Mouse (Mus musculus): Measurements from ENCODE around the gene Etfrf1.

DNA sequence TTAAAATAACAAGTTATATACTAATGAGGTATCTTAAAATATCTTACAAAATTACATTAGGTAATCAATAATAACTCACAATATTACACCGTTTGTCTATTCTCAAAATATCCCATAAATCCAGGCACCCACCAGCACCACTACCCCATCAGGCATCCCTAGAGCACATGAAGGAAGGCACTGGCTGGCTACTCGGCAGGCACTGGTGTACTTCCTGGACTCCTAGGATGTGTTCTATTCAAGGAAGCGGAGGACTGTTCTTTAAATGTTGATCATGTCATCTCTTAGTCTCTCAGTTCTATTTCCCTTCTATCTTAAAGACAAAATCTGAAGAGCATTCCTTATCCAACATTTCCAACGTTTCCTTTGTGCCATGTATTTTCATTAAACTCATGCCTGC, 26.2 kb downstream of the Etfrf1 start:
- no peak for TF ChIP-seq CTCF (IDR thresholded peaks at IDR 0.05; ENCODE audit: low read depth)
- no peak for TF ChIP-seq EP300 (IDR thresholded peaks at IDR 0.05; ENCODE audit: low read depth)
